Mouse (Mus musculus) gonadal fat pad, adult 2 months (tissue): ENCODE data around the gene Fubp1. TPM values are rescaled to one million over a fixed set of nuclear protein-coding genes. Genes with fewer than 3 reads are reported as not detected.
"Not testable (repeated sequence)": the region's sequence is repeated elsewhere in the genome, so short reads cannot be mapped to it uniquely, and the experiment has no call there.

Source experiments
- DNase-seq: peaks from one replicate; pipeline ENCODE4 v3.0.0-alpha.2; 2012; ENCODE audit warnings: low read depth
- polyA plus RNA-seq: library from polyadenylated mRNA; depleted of rRNA; stranded (reverse); fragments of >200 nt; gene quantifications from 2 replicates; pipeline ENCODE4 v1.2.3, GENCODE M21; 2012

The Fubp1 gene
- polyA plus RNA-seq, 1 experiment, result 63.5 TPM

GRCm38 (mm10) chr3:152235805-152236204, 25.6 kb downstream of the Fubp1 start:
- DNase-seq, result no peak

GRCm38 (mm10) chr3:152238836-152239235, 28.6 kb downstream of the Fubp1 start:
- DNase-seq, result no peak

DNA sequence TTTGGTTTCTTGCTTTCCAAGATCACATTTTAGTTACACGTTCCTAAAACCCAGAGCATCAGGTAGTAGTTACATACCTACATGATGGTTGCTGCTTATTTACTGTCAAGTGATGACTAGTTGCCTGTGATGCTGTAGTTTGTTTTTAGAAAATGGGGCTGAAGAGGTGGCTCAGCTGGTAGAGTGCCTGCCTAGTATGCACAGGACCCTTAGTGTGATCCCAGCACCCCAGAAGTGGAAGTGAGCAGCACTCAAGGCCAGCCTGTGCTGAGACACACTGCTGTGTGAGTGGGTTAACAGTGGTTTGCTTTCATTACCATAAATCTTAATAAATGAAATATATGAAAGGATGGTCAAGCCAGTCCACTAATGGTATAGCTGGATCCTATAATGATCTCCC, 29.4 kb downstream of the Fubp1 start:
- DNase-seq, result no peak

DNA sequence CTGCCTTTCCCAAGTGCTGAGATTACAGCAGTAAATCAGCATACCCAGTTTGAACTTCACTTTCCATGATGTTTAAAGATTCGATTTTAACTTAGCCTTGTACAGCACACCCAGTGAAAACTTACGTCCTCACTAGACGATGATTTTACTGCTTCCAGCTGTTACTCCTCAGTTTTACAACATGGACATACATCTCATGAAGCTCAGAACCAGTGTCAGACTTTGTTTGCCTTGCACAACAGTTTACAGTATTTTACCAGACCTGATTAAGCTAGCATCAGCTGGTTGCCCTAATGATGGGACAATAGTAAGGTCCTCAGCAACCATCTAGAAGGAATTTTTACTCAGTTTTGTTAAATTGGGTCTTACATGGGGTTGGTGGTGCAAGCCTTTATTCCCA, 30.9 kb downstream of the Fubp1 start:
- DNase-seq, result no peak

DNA sequence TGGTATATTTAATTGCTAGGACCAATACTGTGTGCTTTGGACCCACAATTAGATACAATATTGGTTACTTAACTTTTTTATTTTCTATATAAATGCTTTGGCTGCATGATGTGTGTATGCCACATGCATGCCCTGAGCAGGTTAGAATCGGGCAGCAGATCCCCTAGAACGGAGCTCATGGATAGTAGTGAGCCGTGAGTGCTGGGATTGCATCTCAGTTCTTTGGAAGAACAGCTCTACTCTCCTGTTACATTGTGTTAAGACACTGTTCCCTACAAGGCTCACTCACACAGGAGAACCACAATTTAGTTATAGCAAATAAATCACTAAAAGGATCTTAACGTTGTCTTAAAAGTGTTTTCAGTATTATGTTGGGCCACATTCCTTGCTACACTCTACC, 33.1 kb downstream of the Fubp1 start:
- no peak for DNase-seq

DNA sequence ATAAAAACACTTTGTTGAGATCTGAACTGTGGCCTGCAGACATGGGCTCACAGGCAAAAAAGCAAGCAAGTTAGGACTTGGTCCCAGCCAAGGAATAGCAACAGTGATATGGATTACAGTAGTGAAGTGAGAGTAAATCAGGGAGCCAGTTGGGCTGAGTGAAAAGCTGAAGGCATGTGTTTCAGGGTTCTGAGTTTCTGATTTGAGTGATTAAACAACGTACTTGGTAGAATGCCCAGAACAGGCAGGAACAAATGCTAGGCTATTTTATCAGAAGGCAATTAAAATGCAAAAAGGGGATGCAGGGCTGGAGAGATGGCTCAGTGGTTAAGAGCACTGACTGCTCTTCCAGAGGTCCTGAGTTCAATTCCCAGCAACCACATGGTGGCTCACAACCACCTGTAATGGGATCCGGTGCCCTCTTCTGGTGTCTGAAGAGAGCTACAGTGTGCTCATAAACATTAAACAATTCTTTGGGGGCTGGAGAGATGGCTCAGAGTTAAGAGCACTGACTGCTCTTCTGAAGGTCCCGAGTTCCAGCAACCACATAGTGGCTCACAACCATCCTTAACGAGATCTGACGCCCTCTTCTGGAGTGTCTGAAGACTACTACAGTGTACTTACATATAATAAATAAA, 35.2 kb downstream of the Fubp1 start:
- DNase-seq, result no peak

- no peak for DNase-seq
Measured at GRCm38 (mm10) chr3:152247708-152248107, 37.5 kb downstream of the Fubp1 start.

DNA sequence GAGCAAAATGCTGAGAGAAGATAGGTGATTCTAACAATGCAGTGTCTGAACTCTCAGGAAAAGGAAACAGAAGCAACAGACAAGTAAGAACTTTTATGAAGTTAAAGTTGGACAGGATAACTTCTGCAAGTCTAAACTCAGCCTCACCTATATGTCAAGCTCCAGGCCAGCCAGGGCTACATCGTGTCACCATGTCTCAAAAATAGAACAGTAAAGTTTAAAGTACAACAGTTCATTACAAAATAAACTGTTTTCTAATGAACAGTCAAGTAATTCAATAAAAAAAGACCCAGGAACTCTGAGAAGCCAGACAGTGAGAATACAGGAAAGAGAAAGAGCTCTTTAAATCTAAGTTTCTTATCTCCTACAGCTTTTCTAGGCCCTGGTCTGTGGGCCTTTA, 40.3 kb downstream of the Fubp1 start:
- DNase-seq, result no peak

- no peak for DNase-seq
Measured at GRCm38 (mm10) chr3:152257528-152257927, 47.3 kb downstream of the Fubp1 start.

DNA sequence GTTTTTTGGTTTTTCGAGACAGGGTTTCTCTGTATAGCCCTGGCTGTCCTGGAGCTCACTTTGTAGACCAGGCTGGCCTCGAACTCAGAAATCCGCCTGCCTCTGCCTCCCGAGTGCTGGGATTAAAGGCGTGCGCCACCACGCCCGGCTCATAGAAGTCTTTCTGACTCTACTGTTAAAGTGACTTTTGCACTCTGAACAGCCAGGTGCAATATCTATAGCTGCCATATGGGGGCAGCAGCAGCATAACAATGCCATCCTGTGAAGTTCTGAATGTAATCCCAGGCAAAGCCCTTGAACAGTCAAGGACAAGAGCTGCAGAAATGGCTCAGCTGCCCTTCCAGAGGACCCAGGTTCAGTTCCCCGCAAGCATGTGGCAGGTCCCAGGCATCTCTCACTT, 49.2 kb downstream of the Fubp1 start:
- DNase-seq, result not testable (repeated sequence)

GRCm38 (mm10) chr3:152260362-152260761, 50.1 kb downstream of the Fubp1 start:
- DNase-seq, result no peak

GRCm38 (mm10) chr3:152261436-152261835, 51.2 kb downstream of the Fubp1 start:
- no peak for DNase-seq

GRCm38 (mm10) chr3:152261948-152262347, 51.7 kb downstream of the Fubp1 start:
- DNase-seq, result no peak

DNA sequence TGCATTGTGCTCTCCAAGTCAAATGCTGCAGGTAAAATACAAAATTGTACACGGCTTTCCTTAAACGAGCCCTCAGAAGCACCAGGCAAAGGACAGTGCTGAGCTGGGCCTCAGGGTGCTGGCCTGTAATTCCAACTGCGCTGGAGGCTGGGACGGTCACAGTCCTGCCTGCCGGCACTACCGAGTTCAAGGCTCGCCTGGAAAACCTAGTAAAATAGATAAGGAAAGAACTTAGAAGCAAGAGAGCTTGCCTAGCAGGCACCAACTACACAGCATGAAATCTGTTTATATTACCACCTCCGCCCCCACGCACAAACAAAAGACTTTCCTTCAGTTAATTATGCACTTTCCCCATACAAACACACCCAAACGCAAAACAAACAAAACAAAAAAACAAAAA, 54.2 kb downstream of the Fubp1 start:
- DNase-seq, result no peak

GRCm38 (mm10) chr3:152264830-152265229, 54.6 kb downstream of the Fubp1 start:
- no peak for DNase-seq

GRCm38 (mm10) chr3:152265351-152266035, 55.3 kb downstream of the Fubp1 start:
- no peak for DNase-seq

DNA sequence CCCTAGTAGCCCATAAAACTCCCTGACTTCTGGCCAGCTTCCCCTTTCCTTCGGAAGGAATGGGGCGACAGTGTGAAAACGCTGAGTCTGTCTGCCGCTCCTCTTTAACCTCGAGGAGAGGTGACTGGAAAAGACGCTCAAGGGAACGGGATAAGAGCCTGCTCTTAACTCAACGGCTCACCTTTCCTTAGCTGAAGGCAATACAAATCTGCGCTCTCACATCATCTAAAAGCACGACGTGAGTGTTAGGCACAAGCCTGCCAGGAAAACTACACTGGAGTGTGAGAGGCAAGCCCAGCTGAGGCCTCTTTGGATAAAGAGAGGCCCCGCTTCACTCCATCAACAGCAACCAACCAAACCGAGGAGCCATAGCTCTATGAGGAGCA, 55.8 kb downstream of the Fubp1 start, which contains the start of gene Nexn:
Nexn (minus strand) TSS at position 315 of the 386 bp plus-strand sequence.
- DNase-seq, result no peak

GRCm38 (mm10) chr3:152268099-152268498, 57.9 kb downstream of the Fubp1 start:
- DNase-seq, result no peak

GRCm38 (mm10) chr3:152271071-152271710, 61.0 kb downstream of the Fubp1 start:
- DNase-seq, result no peak

DNA sequence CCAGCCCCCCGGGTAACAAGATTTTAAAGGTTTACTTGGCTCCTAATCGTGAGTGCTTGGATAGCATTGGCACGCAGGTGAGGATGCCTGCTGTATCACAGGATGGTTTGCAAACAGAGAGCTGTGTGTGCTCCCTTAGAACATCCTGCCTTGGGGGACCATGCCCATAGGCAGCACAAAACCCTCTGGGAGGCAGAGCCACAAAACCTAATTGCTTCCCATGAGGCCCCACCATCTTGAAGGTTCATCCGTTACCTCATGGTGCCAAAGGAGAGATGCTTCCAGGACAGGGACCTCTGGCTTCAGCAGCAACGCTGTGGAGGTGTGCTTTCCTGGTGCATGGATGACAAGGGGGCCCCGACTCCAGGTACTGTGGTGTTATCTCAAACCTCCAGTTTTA, 61.7 kb downstream of the Fubp1 start:
- no peak for DNase-seq

- DNase-seq, result no peak
Measured at GRCm38 (mm10) chr3:152272974-152273685, 62.9 kb downstream of the Fubp1 start.

DNA sequence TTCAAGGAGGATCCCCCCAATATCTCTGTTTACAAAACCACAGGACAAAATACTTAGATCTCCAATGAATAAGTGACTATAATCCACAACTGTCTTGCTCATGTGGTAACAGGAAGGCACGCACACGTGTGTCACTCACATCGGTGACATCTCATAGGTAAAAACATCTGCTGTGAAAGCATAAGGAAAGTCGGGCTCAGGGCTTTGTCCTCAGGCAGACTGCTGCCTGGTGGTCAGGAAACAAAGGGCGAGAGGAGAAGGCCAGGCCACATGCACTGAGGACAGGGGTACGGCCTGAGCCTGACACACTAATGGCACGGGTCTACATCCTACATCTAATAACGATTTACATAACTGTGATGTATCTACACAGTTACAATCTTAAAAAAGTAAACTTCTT, 64.8 kb downstream of the Fubp1 start:
- DNase-seq, result no peak
